Mouse (Mus musculus): ENCODE measurements around the gene Txlna. TPM values are rescaled to one million over a fixed set of nuclear protein-coding genes. Genes with fewer than 3 reads are reported as not detected.

Gene Txlna
- 10 to 100 TPM; 34.1 to 39.7 TPM for total RNA-seq (2021)

DNA sequence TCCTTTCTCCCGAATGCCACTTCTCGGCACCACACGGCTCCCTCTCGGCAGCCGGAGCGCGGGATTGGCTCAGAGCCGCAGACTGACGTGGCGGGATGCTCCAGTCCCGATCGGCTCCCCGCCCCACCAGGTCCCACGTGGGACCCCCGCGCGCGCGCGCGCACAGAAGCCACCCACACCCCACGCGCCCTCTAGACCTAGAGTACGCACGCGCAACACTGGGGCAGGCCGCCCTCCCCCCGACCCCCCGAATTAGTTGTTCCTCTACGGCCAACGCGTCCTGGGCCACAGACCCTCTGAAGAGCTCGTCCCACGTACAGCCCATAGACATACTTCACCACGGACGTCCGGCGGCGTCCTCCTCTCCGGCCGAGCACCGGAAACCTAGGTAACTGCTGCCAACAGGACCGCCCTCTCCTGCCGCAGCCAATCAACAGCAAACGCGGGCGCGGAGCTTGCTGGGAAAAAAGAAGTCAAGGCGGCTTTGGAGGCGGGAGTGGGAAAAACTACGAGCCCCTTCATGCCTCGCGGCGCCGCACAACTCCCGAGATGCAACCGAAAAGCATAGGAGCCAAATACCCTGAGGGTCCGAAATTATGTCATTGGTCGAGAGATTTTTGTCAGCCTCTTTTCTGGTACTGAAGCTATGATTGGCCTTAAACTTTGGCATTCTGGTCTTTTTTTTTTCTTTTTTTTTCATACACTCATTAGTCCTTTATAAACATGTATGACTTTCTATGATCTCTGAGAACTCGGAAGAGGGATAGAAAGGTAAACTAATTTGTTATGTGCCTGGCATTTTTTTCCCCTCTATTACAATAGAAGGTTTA, at the start of gene Txlna:
Gene Txlna (minus strand): TSS at position 428 of the 830 bp plus-strand sequence.
- DNase-seq = peak; percentile 97 to 98
- intact Hi-C loops (cut with DNase I) = loop anchor here (1.0 kb wide), 1 partner anchor 17 kb away; no protein-coding TSS in a partner anchor

DNA sequence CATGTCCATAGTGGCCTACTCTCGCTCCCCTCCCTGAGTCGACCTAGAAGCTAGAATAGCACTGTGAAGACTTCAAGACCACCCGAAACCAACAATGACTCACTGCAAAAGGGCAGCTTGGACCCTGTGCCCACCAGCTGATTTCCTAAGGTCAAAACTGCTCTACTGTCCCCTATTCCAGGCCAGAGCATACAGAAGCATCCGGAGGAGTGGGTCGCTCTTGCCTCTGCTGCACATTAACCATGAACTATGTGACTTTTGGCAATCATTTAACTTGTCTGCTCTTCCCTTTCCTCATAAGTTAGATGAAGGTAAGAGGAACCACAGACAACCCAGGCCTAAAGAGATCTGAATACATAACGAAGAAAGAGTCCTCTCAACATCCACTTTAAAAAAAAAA, 43.7 kb upstream of the Txlna start:
- intact Hi-C loops (cut with DNase I) = no loop called here
- no peak for DNase-seq

- intact Hi-C loops (cut with DNase I) = no loop called here
- no peak for DNase-seq
Observed at GRCm38 (mm10) chr4:129683901-129684493, 43.1 kb upstream of the Txlna start.

- intact Hi-C loops (cut with DNase I) = no loop called here
- DNase-seq = no peak
Observed at GRCm38 (mm10) chr4:129681837-129682236, 41.0 kb upstream of the Txlna start.

DNA sequence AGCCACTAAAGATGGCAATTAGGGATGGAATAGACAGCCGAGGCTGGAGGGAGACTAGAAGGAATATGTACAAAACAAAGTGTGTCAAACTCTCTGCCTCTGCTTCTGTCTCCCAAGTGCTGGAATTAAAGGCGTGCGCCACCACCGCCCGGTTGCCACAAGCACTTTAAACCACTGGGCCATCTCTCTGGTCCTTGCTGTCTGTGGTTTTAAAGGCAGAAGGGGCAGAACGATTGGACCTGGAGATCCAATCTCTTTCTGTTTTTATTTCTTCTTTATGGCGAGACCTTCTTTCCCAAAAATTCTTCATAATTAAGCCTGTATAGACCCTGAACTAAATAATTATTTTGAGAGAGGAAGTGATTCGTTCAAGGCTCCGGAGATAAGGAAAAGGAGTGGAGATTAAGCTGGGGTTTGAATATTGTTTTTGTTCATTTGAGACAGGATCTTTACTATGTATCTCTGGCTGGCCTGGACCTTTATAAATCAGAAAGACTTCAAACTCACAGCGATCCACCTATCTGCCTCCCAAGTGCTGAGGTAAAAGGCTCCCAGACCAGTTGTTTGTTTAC, 32.1 kb upstream of the Txlna start:
- peak in 1 of 2 experiments; percentile 15 for DNase-seq
- intact Hi-C loops (cut with DNase I) = loop anchor here (1.0 kb wide), 1 partner anchor 23 kb away; the partner anchor contains the start of gene Tmem39b

DNA sequence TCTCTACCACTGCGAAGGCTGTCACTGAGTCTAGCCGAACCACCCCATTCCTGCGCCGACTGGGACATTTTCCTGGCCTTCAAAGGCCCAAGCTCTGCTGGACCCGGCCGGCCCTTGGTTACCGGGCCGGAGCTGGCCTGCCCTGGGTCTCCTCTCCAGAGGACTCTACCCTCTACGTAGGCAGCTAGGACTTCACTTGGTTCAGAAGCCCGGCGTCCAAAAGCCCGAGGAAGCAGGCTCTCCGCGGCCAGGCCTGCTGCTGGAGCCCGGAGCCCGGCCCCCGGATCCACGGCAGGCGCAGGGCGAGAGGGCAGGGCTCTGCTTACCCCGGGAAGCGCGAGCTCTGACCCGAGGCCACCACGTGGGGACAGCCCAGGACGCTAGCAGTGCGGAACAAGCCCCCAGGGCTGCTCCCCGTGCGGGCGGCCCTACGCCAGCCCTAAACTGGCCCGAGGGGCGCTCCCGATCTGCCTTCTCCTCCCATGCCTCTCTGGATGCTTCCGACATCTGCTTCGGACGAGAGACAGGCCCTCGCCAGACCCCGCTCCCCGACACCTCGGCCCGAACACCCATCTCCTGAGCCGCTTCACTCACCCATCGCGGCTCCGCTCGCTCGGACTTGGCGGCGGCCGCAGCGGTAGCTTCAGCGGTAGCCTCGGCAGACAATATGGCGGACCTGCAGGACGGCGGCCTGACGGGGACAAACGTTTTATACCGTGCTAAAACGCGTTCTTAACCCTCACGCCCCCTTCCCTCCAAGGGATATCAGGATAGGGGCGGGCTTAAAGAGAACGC, 31.4 kb upstream of the Txlna start, which contains the start of gene Kpna6:
Gene Kpna6 (minus strand): TSS at position 685 of the 795 bp plus-strand sequence.
- intact Hi-C loops (cut with DNase I) = no loop called here
- peak; percentile 95 to 96 for DNase-seq

DNA sequence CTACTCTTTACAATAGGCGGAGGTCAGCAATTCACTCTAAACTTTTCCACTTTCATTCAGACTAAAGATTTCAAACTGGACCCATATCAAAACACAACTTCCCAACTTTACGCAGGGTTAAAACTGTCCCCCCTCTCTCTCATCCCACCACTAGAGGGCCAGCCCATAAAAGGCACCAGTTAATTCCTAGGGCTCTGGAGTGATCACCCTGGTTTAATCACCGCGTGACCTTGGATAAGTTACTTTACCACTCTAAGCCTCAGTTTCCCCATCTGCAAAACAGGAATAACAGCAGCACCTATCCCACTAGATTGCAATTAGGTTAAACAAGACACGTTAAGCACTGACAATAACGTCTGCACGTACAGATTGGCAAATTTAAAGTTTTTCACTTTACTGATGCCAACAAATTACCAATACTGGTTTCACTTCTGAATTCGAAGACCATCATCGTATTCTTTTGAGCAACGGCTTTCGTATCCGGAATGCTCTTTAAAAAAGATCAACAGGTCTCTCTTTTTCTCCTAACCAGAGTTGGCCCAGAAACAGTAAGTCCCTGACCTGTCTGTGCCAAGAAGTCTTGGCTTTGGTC, 30.7 kb upstream of the Txlna start:
- intact Hi-C loops (cut with DNase I) = no loop called here
- DNase-seq = peak; percentile 63 to 73

- intact Hi-C loops (cut with DNase I) = no loop called here
- DNase-seq = no peak
Observed at GRCm38 (mm10) chr4:129662255-129662813, 21.5 kb upstream of the Txlna start.

GRCm38 (mm10) chr4:129661584-129661983, 20.7 kb upstream of the Txlna start:
- no peak for DNase-seq
- intact Hi-C loops (cut with DNase I) = no loop called here

GRCm38 (mm10) chr4:129654770-129655169, 13.9 kb upstream of the Txlna start:
- DNase-seq = no peak
- intact Hi-C loops (cut with DNase I) = no loop called here

DNA sequence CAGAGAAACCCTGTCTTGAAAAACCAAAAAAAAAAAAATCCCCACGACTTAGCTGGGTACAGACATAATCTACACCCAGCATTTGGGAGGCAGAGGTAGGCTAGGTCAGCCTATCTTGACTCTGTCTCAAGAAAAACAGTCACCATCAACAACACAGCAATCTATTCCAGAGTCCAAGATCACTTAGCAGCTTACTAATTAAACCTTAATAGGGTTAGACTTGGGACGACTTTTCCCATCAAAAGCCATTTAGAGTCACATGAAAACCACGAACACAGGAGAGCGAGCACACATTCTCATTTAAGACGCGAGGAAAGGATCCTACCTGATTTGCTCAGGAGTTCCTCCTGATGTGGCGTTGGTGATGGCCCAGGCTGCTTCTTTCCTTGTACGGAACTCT, 9.5 kb upstream of the Txlna start:
- intact Hi-C loops (cut with DNase I) = no loop called here
- DNase-seq = no peak

- DNase-seq = no peak
- intact Hi-C loops (cut with DNase I) = no loop called here
Observed at GRCm38 (mm10) chr4:129648656-129649055, 7.8 kb upstream of the Txlna start.

DNA sequence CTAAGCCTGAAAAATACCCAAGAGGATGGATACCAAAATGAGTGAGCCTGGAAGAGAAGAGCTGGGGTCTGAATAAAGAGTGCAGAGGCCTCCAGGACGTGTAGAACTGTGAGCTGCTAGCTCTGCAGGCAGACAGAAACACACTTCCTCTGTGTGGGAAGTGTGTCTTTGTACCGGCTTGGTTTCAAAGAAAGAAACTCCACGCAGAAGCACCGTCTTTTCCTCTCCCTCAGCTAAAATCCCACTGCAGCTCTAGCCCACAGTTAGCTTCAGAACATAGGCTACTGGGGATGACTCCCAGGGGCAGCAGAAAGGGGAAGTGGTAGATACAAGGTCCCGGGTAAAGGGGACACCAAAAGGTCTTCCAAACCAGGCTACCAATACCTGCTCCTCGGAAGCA, 4.3 kb upstream of the Txlna start:
- intact Hi-C loops (cut with DNase I) = no loop called here

GRCm38 (mm10) chr4:129641756-129642155, 891 bp upstream of the Txlna start:
- intact Hi-C loops (cut with DNase I) = no loop called here
- no peak for DNase-seq

More for the DNA sequence above, 4.3 kb upstream of the Txlna start:
- no peak for DNase-seq

- peak; percentile 55 to 62 for DNase-seq
- intact Hi-C loops (cut with DNase I) = loop anchor here (1.0 kb wide), 1 partner anchor 16 kb away; no protein-coding TSS in a partner anchor
Observed at GRCm38 (mm10) chr4:129640101-129640637, 696 bp downstream of the Txlna start.

DNA sequence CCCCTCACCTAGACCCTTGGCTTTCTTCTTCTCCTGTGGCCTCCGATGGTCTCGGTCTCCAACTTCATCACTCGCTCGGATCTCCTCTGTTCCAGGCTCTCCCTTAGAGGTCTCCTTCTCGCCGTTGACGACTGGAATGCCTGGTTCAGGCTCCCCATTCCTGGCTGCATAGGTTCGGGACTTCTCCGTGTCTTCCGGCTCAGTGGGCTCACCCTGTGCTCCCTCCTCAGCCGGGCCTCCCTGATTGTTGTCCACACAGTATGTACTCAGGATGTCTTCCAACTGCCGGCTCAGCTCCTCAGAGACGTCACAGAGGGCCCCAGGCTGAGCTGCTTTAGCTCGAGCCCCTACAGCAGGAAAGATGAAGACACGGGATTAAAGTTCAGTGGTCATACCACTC, 1.6 kb downstream of the Txlna start:
- intact Hi-C loops (cut with DNase I) = no loop called here
- DNase-seq = no peak

DNA sequence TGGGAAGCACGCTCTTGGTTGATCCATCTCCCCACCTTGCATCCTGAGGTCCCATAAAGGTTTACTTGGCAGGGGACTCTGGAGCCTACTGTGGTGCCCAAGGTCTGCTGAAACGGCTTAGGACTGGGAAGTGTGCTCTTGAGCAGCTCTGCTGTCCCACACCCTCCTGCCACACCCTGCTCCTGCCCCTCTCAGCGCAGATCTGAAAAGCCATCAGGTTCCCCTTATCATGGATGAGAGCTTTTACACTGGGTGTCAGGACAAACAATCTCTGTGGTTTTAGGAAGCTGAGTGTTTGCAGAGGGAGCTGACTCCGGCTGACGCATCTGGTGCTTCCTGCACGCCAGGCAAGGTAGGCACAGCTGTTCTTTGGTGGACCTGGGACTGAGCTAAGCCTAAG, 7.0 kb downstream of the Txlna start:
- intact Hi-C loops (cut with DNase I) = no loop called here
- DNase-seq = no peak

DNA sequence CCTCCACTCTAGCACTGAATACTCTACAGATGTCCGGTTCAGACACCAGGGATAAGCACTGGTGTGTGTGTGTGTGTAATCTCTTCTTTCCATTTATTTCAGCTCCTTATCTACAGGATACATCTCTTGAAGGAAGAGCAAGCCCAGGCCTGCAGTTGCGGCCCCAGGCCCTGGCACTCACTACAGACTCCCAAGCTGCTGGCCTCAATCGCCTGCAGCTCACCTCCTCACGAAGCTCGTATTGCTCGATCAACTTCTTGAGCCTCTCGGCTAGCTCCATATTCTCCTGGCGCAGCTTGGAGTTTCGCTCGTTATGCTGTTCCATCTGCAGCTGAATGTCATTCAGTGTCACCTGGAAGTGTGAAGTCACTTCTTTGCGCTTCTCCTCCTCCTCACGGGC, 9.0 kb downstream of the Txlna start:
- DNase-seq = no peak
- intact Hi-C loops (cut with DNase I) = no loop called here

- intact Hi-C loops (cut with DNase I) = no loop called here
- no peak for DNase-seq
Observed at GRCm38 (mm10) chr4:129630944-129631343, 9.9 kb downstream of the Txlna start.

- intact Hi-C loops (cut with DNase I) = no loop called here
- DNase-seq = no peak
Observed at GRCm38 (mm10) chr4:129626035-129626434, 14.8 kb downstream of the Txlna start.
